15 mouse cellular contexts compared by ENCODE assay signal in the genomic region with DNA sequence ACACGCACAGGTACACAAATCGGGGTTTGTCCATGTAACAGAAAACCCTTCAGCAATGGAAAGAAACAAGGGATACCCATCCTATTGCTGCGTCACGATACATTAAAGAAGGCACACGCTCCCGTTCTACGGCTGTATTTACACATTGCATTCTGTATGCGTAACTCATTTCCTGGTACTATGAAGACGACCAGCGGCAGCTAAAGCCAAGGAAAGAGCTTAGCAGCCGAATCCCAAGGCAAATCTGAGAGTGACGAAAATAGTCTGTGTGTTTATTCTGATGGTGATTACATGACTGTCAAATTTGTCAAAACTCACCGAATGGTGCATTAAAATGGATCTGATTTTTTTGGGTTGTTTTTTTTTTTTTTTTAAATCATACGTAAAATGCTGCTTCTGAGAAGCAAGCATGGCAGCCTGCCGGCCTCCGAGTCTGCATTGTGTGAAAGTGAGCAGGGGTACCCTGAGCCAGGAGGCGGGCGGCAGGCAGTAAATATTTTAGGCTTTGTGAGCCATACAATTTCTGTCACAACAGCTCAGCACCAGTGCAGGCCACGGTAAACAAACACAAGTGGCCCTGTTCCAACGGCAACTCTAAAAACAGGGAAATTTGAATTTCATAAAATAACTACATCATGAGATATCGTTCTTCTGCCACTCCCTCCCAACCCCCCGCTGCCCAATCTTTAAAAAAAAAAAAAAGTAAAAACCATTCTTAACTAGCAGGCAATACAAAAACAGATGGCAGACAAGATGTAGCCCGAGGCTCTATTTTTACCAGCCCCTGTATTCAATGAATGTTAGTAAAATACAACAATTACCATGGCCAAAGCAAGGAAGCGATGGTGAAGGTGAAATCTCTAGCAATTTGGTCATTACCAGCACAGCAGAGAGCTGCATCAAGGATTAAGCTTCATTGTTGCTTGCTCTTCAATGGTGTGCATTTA.
DNase-seq lines count a peak whose midpoint lies in the region; ATAC-seq and TF ChIP-seq lines count a peak whose summit lies in the region.
"Had no signal": no experiment of that assay in that cellular context is flagged by ENCODE, and none has a peak within 500 bp of the region (broad histone marks: within the 10 kb centered on the region; RNA-seq: fewer than 3 reads in every experiment).

No protein-coding gene starts in this region.

- H3K4me1 ChIP-seq in forebrain, embryonic 13.5 days: peaks cover 12% of the 10 kb centered on the region
- H3K4me1 ChIP-seq in forebrain, embryonic 11.5 days (replicated peaks; ENCODE audit: control insufficient read depth, insufficient read depth, low read length): peaks cover 8% of the 10 kb centered on the region; the same call in 1 of the 2 replicates
- peaks cover 2% of the 10 kb centered on the region; the same call in 1 of the 2 replicates for H3K4me1 ChIP-seq in midbrain, embryonic 16.5 days (ENCODE audit: control insufficient read depth, insufficient read depth, low read length)
- H3K4me1 ChIP-seq in midbrain, embryonic 11.5 days (ENCODE audit: control insufficient read depth, insufficient read depth, low read length): peaks cover 5% of the 10 kb centered on the region; the same call in 1 of the 2 replicates
- peaks cover 6% of the 10 kb centered on the region for H3K4me1 ChIP-seq in limb, embryonic 14.5 days (ENCODE audit: control insufficient read depth, insufficient read depth, low read length)
- H3K4me1 ChIP-seq: heart, embryonic 10.5 days had no signal

- no peak for DNase-seq in forebrain, embryonic 11.5 days (ENCODE audit: low spot score)
- no peak for DNase-seq in left cerebral cortex, adult 2 months (ENCODE audit: extremely low spot score in 1 of 2, low spot score in 2 of 2)
- DNase-seq in left cerebral cortex, postnatal 4 days: no peak
- DNase-seq in midbrain, embryonic 11.5 days (ENCODE audit: low spot score, missing footprints): no peak
- DNase-seq in limb, embryonic 14.5 days (ENCODE audit: low spot score): no peak
- DNase-seq: gastrocnemius, postnatal 14 days; lung, postnatal 4 days; thymus, postnatal 4 days had no signal

- no peak for TF ChIP-seq CTCF in left cerebral cortex, adult 2 months (IDR thresholded peaks at IDR 0.05)

- H3K9ac ChIP-seq in forebrain, embryonic 13.5 days: no peak overlapping the region
- H3K9ac ChIP-seq in forebrain, embryonic 11.5 days (ENCODE audit: low read length): no peak overlapping the region
- no peak overlapping the region for H3K9ac ChIP-seq in midbrain, embryonic 16.5 days (ENCODE audit: low read depth, low read length)
- H3K9ac ChIP-seq in midbrain, embryonic 11.5 days (ENCODE audit: low read length): no peak overlapping the region
- H3K9ac ChIP-seq in limb, embryonic 14.5 days (ENCODE audit: low read depth, low read length, severe bottlenecking): no peak overlapping the region

- no peak overlapping the region for H3K27ac ChIP-seq in forebrain, embryonic 13.5 days
- H3K27ac ChIP-seq in forebrain, embryonic 11.5 days (ENCODE audit: low read depth, low read length): no peak overlapping the region
- H3K27ac ChIP-seq in left cerebral cortex, adult 2 months: no peak overlapping the region
- no peak overlapping the region for H3K27ac ChIP-seq in midbrain, embryonic 16.5 days (ENCODE audit: low read length)
- H3K27ac ChIP-seq in midbrain, embryonic 11.5 days (ENCODE audit: low read depth, low read length): no peak overlapping the region
- H3K27ac ChIP-seq in limb, embryonic 14.5 days (replicated peaks; ENCODE audit: low read depth, low read length): no peak overlapping the region
- H3K27ac ChIP-seq: heart, embryonic 10.5 days; kidney, postnatal 0 days had no signal

- peak; percentile 87 for ATAC-seq in forebrain, embryonic 13.5 days
- ATAC-seq in forebrain, embryonic 11.5 days (replicated peaks; ENCODE audit: low FRiP score): no peak
- ATAC-seq in midbrain, embryonic 16.5 days: no peak
- ATAC-seq in midbrain, embryonic 11.5 days (ENCODE audit: low FRiP score): no peak
- no peak for ATAC-seq in limb, embryonic 14.5 days (ENCODE audit: low FRiP score, low read depth)
- no peak for ATAC-seq in monocyte, adult 5-6 weeks (replicated peaks; ENCODE audit: insufficient number of reproducible peaks, low FRiP score, low TSS enrichment, poor library complexity, severe bottlenecking)
- ATAC-seq: intestine, embryonic 16.5 days; Patski had no signal

- intact Hi-C loops in left cerebral cortex, adult 2 months (cut with DNase I): no loop called here
- intact Hi-C loops in left cerebral cortex, postnatal 4 days (cut with DNase I): no loop called here

- WGBS in forebrain, embryonic 13.5 days: 63% methylated on average over 24 of the region's 24 CpGs
- 89% methylated on average over 24 of the region's 24 CpGs for WGBS in forebrain, embryonic 11.5 days
- WGBS in midbrain, embryonic 16.5 days: 67% methylated on average over 24 of the region's 24 CpGs
- WGBS in midbrain, embryonic 11.5 days: 92% methylated on average over 24 of the region's 24 CpGs
- WGBS in limb, embryonic 14.5 days: 64% methylated on average over 24 of the region's 24 CpGs

- H3K27me3 ChIP-seq in forebrain, embryonic 13.5 days: peaks cover 7% of the 10 kb centered on the region; the same call in 1 of the 2 replicates
- no peaks in the 10 kb centered on the region for H3K27me3 ChIP-seq in forebrain, embryonic 11.5 days (ENCODE audit: control insufficient read depth, insufficient read depth, low read length)
- H3K27me3 ChIP-seq in midbrain, embryonic 16.5 days (ENCODE audit: control insufficient read depth, insufficient read depth, low read depth, low read length): peaks cover 3% of the 10 kb centered on the region; the same call in 1 of the 2 replicates
- H3K27me3 ChIP-seq in midbrain, embryonic 11.5 days (ENCODE audit: control insufficient read depth, insufficient read depth, low read length): no peaks in the 10 kb centered on the region
- H3K27me3 ChIP-seq in limb, embryonic 14.5 days (ENCODE audit: control insufficient read depth, insufficient read depth, low read length): no peaks in the 10 kb centered on the region
- H3K27me3 ChIP-seq: Patski had no signal

- H3K36me3 ChIP-seq in forebrain, embryonic 13.5 days (ENCODE audit: poor library complexity, severe bottlenecking): no peaks in the 10 kb centered on the region
- H3K36me3 ChIP-seq in forebrain, embryonic 11.5 days (ENCODE audit: control insufficient read depth, insufficient read depth, low read length): no peaks in the 10 kb centered on the region
- no peaks in the 10 kb centered on the region for H3K36me3 ChIP-seq in midbrain, embryonic 16.5 days (ENCODE audit: control insufficient read depth, insufficient read depth, low read length)
- H3K36me3 ChIP-seq in midbrain, embryonic 11.5 days (ENCODE audit: control insufficient read depth, insufficient read depth, low read length): no peaks in the 10 kb centered on the region
- H3K36me3 ChIP-seq in limb, embryonic 14.5 days (ENCODE audit: control insufficient read depth, insufficient read depth, low read length): no peaks in the 10 kb centered on the region
- H3K36me3 ChIP-seq: heart, embryonic 10.5 days had no signal

- H3K9me3 ChIP-seq in forebrain, embryonic 13.5 days (replicated peaks): no peaks in the 10 kb centered on the region
- H3K9me3 ChIP-seq in forebrain, embryonic 11.5 days (ENCODE audit: control insufficient read depth, low read length): no peaks in the 10 kb centered on the region
- no peaks in the 10 kb centered on the region for H3K9me3 ChIP-seq in midbrain, embryonic 16.5 days (replicated peaks; ENCODE audit: control insufficient read depth, low read length, poor library complexity, severe bottlenecking)
- H3K9me3 ChIP-seq in midbrain, embryonic 11.5 days (ENCODE audit: control insufficient read depth, low read length): no peaks in the 10 kb centered on the region
- H3K9me3 ChIP-seq in limb, embryonic 14.5 days (ENCODE audit: control insufficient read depth, low read length): no peaks in the 10 kb centered on the region
- H3K9me3 ChIP-seq: heart, embryonic 10.5 days had no signal

- TF ChIP-seq POLR2A in limb, embryonic 14.5 days (IDR thresholded peaks at IDR 0.05; ENCODE audit: borderline replicate concordance, extremely low read depth, insufficient read depth, insufficient read length): no peak

- no peak overlapping the region for H3K4me3 ChIP-seq in forebrain, embryonic 13.5 days
- H3K4me3 ChIP-seq in forebrain, embryonic 11.5 days (ENCODE audit: low read depth, low read length): no peak overlapping the region
- peak overlapping the region; percentile 9; the same call in 1 of the 2 replicates for H3K4me3 ChIP-seq in left cerebral cortex, adult 2 months
- H3K4me3 ChIP-seq in midbrain, embryonic 16.5 days (ENCODE audit: low read depth, low read length): no peak overlapping the region
- no peak overlapping the region for H3K4me3 ChIP-seq in midbrain, embryonic 11.5 days (ENCODE audit: low read depth, low read length)
- no peak overlapping the region for H3K4me3 ChIP-seq in limb, embryonic 14.5 days (replicated peaks; ENCODE audit: low read length)
- H3K4me3 ChIP-seq: heart, embryonic 10.5 days had no signal

- peak overlapping the region; percentile 17; the same call in 1 of the 2 replicates for H3K4me2 ChIP-seq in forebrain, embryonic 13.5 days
- no peak overlapping the region for H3K4me2 ChIP-seq in forebrain, embryonic 11.5 days (ENCODE audit: low read depth, low read length, severe bottlenecking)
- H3K4me2 ChIP-seq in midbrain, embryonic 16.5 days (ENCODE audit: low read length): 0 out of 2 replicates have a peak overlapping the region, but pooled peaks have one; percentile 2
- H3K4me2 ChIP-seq in midbrain, embryonic 11.5 days: no peak overlapping the region
- 0 out of 2 replicates have a peak overlapping the region, but pooled peaks have one; percentile 5 for H3K4me2 ChIP-seq in limb, embryonic 14.5 days (replicated peaks; ENCODE audit: low read depth, low read length, severe bottlenecking)

Comparison
In these comparisons a context has a peak if more than half of its experiments do, and no peak if none do; other contexts are left out.
1. H3K4me2 ChIP-seq: peak in forebrain, embryonic 13.5 days (single experiment), midbrain, embryonic 16.5 days (single experiment) and limb, embryonic 14.5 days (single experiment); none in forebrain, embryonic 11.5 days (single experiment) and midbrain, embryonic 11.5 days (single experiment).